Mouse (Mus musculus) liver, embryonic 16.5 days (tissue): ENCODE data around the gene Trp53bp1. TPM values are rescaled to one million over a fixed set of nuclear protein-coding genes. Genes with fewer than 3 reads are reported as not detected.

ENCODE experiments used
- polyA plus RNA-seq: library from polyadenylated mRNA; unstranded; fragments of >200 nt; fragmentation: Nextera tagmentation; extraction: Ambion mirVana; gene quantifications from 2 replicates; pipeline ENCODE4 v1.2.1, GENCODE M21; 2015

Trp53bp1 gene
- polyA plus RNA-seq, 1 experiment from 2014 or later = 18.9 TPM

Other genes starting within 250 kb of the Trp53bp1 start
- gene Epb42, start 234.3 kb downstream of the Trp53bp1 start, polyA plus RNA-seq = 149 and 173 TPM in 2 replicates
- gene Tgm5, start 185.6 kb downstream of the Trp53bp1 start, polyA plus RNA-seq = not detected in 2 replicates
- gene Tgm7, start 161.6 kb downstream of the Trp53bp1 start, polyA plus RNA-seq = not detected in 2 replicates
- gene Adal, start 131.0 kb downstream of the Trp53bp1 start, polyA plus RNA-seq = 9.5 and 10.2 TPM in 2 replicates
- gene Lcmt2, start 130.8 kb downstream of the Trp53bp1 start, polyA plus RNA-seq = 9.4 and 10.5 TPM in 2 replicates
- 19.0 and 20.5 TPM in 2 replicates for gene Tubgcp4, start 100.8 kb downstream of the Trp53bp1 start, polyA plus RNA-seq
- 3.9 and 4.4 TPM in 2 replicates for gene Zscan29, start 100.3 kb downstream of the Trp53bp1 start, polyA plus RNA-seq
- gene Map1a, start 18.2 kb upstream of the Trp53bp1 start, polyA plus RNA-seq = 0.19 and 0.21 TPM in 2 replicates
- gene Ppip5k1, start 84.0 kb upstream of the Trp53bp1 start, polyA plus RNA-seq = 5.6 and 5.8 TPM in 2 replicates
- gene Ckmt1, start 86.3 kb upstream of the Trp53bp1 start, polyA plus RNA-seq = 4.8 TPM in 1 of 2 replicates, not detected in the other
- gene Strc, start 115.8 kb upstream of the Trp53bp1 start, polyA plus RNA-seq = not detected in 2 replicates
- 302 and 304 TPM in 2 replicates for gene Pdia3, start 142.4 kb upstream of the Trp53bp1 start, polyA plus RNA-seq
- 0.63 and 0.78 TPM in 2 replicates for gene Catsper2, start 142.4 kb upstream of the Trp53bp1 start, polyA plus RNA-seq
- gene Ell3, start 172.9 kb upstream of the Trp53bp1 start, polyA plus RNA-seq = 3.4 and 3.6 TPM in 2 replicates
- 209 and 224 TPM in 2 replicates for gene Serf2, start 177.8 kb upstream of the Trp53bp1 start, polyA plus RNA-seq
- gene Hypk, start 181.9 kb upstream of the Trp53bp1 start, polyA plus RNA-seq = 64.5 and 79.5 TPM in 2 replicates
- 0.05 and 0.20 TPM in 2 replicates for gene Serinc4, start 185.4 kb upstream of the Trp53bp1 start, polyA plus RNA-seq
- gene Mfap1b, start 202.7 kb upstream of the Trp53bp1 start, polyA plus RNA-seq = 19.4 and 20.5 TPM in 2 replicates
- gene Mfap1a, start 235.3 kb upstream of the Trp53bp1 start, polyA plus RNA-seq = 10.8 and 11.8 TPM in 2 replicates
- gene Wdr76, start 235.3 kb upstream of the Trp53bp1 start, polyA plus RNA-seq = 6.3 and 7.7 TPM in 2 replicates